Mouse (Mus musculus): ENCODE data around the gene Pphln1. TPM values are rescaled to one million over a fixed set of nuclear protein-coding genes. Genes with fewer than 3 reads are reported as not detected.
A peak's percentile ranks its signal among the peaks of the same experiment; 100 is the strongest.

The Pphln1 gene
- polyA plus RNA-seq, 1 experiment from 2014 or later = 51.0 TPM

- no peak for ATAC-seq
- Histone ChIP-seq H3K4me3 (replicated peaks; ENCODE audit: low read length) (no peak overlapping the region), H3K27ac (ENCODE audit: low read length) (no peak overlapping the region), H3K36me3 (ENCODE audit: control insufficient read depth, insufficient read depth) (peaks cover 3% of the 10 kb centered on the region), H3K9me3 (ENCODE audit: control insufficient read depth, low read length) (no peaks in the 10 kb centered on the region), H3K9ac (replicated peaks; ENCODE audit: low read depth, low read length) (no peak overlapping the region), H3K27me3 (replicated peaks; ENCODE audit: control insufficient read depth, insufficient read depth, low read length) (no peaks in the 10 kb centered on the region), H3K4me1 (replicated peaks; ENCODE audit: control insufficient read depth, insufficient read depth, low read length) (no peaks in the 10 kb centered on the region), H3K4me2 (ENCODE audit: low read length) (no peak overlapping the region)
Measured at GRCm38 (mm10) chr15:93456005-93456404, 57.9 kb downstream of the Pphln1 start.

GRCm38 (mm10) chr15:93459422-93459821, 61.3 kb downstream of the Pphln1 start:
- no peak overlapping the region for H3K4me3 ChIP-seq (replicated peaks; ENCODE audit: low read length)
- 37% methylated on average over 5 of the region's 5 CpGs for WGBS
- H3K36me3 ChIP-seq (ENCODE audit: control insufficient read depth, insufficient read depth) = peaks cover 3% of the 10 kb centered on the region
- H3K4me2 ChIP-seq (ENCODE audit: low read length) = no peak overlapping the region
- H3K9ac ChIP-seq (replicated peaks; ENCODE audit: low read depth, low read length) = no peak overlapping the region
- no peak overlapping the region for H3K27ac ChIP-seq (ENCODE audit: low read length)
- H3K9me3 ChIP-seq (ENCODE audit: control insufficient read depth, low read length) = no peaks in the 10 kb centered on the region
- no peak for ATAC-seq
- H3K27me3 ChIP-seq (replicated peaks; ENCODE audit: control insufficient read depth, insufficient read depth, low read length) = no peaks in the 10 kb centered on the region
- H3K4me1 ChIP-seq (replicated peaks; ENCODE audit: control insufficient read depth, insufficient read depth, low read length) = no peaks in the 10 kb centered on the region

GRCm38 (mm10) chr15:93461066-93461465, 62.9 kb downstream of the Pphln1 start:
- no peaks in the 10 kb centered on the region for H3K27me3 ChIP-seq (replicated peaks; ENCODE audit: control insufficient read depth, insufficient read depth, low read length)
- H3K9me3 ChIP-seq (ENCODE audit: control insufficient read depth, low read length) = no peaks in the 10 kb centered on the region
- no peak overlapping the region for H3K4me3 ChIP-seq (replicated peaks; ENCODE audit: low read length)
- H3K4me1 ChIP-seq (replicated peaks; ENCODE audit: control insufficient read depth, insufficient read depth, low read length) = no peaks in the 10 kb centered on the region
- no peak for ATAC-seq
- H3K9ac ChIP-seq (replicated peaks; ENCODE audit: low read depth, low read length) = no peak overlapping the region
- H3K36me3 ChIP-seq (ENCODE audit: control insufficient read depth, insufficient read depth) = peaks cover 6% of the 10 kb centered on the region
- 94% methylated on average over 23 of the region's 23 CpGs for WGBS
- no peak overlapping the region for H3K27ac ChIP-seq (ENCODE audit: low read length)
- no peak overlapping the region for H3K4me2 ChIP-seq (ENCODE audit: low read length)

- Histone ChIP-seq H3K9ac (replicated peaks; ENCODE audit: low read depth, low read length) (no peak overlapping the region), H3K9me3 (ENCODE audit: control insufficient read depth, low read length) (no peaks in the 10 kb centered on the region), H3K4me1 (replicated peaks; ENCODE audit: control insufficient read depth, insufficient read depth, low read length) (peaks cover 7% of the 10 kb centered on the region), H3K4me2 (ENCODE audit: low read length) (no peak overlapping the region), H3K4me3 (replicated peaks; ENCODE audit: low read length) (no peak overlapping the region), H3K27me3 (replicated peaks; ENCODE audit: control insufficient read depth, insufficient read depth, low read length) (no peaks in the 10 kb centered on the region), H3K27ac (ENCODE audit: low read length) (no peak overlapping the region), H3K36me3 (ENCODE audit: control insufficient read depth, insufficient read depth) (no peaks in the 10 kb centered on the region)
- ATAC-seq = no peak
- WGBS = 24% methylated on average over 12 of the region's 12 CpGs
Measured at GRCm38 (mm10) chr15:93471651-93472050, 73.5 kb downstream of the Pphln1 start.

GRCm38 (mm10) chr15:93472089-93472488, 73.9 kb downstream of the Pphln1 start:
- Histone ChIP-seq H3K9ac (replicated peaks; ENCODE audit: low read depth, low read length) (no peak overlapping the region), H3K4me2 (ENCODE audit: low read length) (no peak overlapping the region), H3K36me3 (ENCODE audit: control insufficient read depth, insufficient read depth) (no peaks in the 10 kb centered on the region), H3K27ac (ENCODE audit: low read length) (no peak overlapping the region), H3K4me3 (replicated peaks; ENCODE audit: low read length) (no peak overlapping the region), H3K9me3 (ENCODE audit: control insufficient read depth, low read length) (no peaks in the 10 kb centered on the region), H3K27me3 (replicated peaks; ENCODE audit: control insufficient read depth, insufficient read depth, low read length) (no peaks in the 10 kb centered on the region), H3K4me1 (replicated peaks; ENCODE audit: control insufficient read depth, insufficient read depth, low read length) (peaks cover 7% of the 10 kb centered on the region)
- 6% methylated on average over 1 of the region's 1 CpGs for WGBS
- no peak for ATAC-seq

GRCm38 (mm10) chr15:93474277-93474676, 76.1 kb downstream of the Pphln1 start:
- Histone ChIP-seq H3K27ac (ENCODE audit: low read length) (no peak overlapping the region), H3K4me2 (ENCODE audit: low read length) (no peak overlapping the region), H3K36me3 (ENCODE audit: control insufficient read depth, insufficient read depth) (no peaks in the 10 kb centered on the region), H3K4me3 (replicated peaks; ENCODE audit: low read length) (no peak overlapping the region), H3K4me1 (replicated peaks; ENCODE audit: control insufficient read depth, insufficient read depth, low read length) (peaks cover 7% of the 10 kb centered on the region), H3K27me3 (replicated peaks; ENCODE audit: control insufficient read depth, insufficient read depth, low read length) (no peaks in the 10 kb centered on the region), H3K9ac (replicated peaks; ENCODE audit: low read depth, low read length) (no peak overlapping the region), H3K9me3 (ENCODE audit: control insufficient read depth, low read length) (no peaks in the 10 kb centered on the region)
- ATAC-seq = no peak
- 91% methylated on average over 3 of the region's 3 CpGs for WGBS

GRCm38 (mm10) chr15:93475688-93476087, 77.5 kb downstream of the Pphln1 start:
- H3K4me1 ChIP-seq (replicated peaks; ENCODE audit: control insufficient read depth, insufficient read depth, low read length) = peaks cover 7% of the 10 kb centered on the region
- H3K9me3 ChIP-seq (ENCODE audit: control insufficient read depth, low read length) = no peaks in the 10 kb centered on the region
- H3K27me3 ChIP-seq (replicated peaks; ENCODE audit: control insufficient read depth, insufficient read depth, low read length) = no peaks in the 10 kb centered on the region
- WGBS = 79% methylated on average over 8 of the region's 8 CpGs
- no peaks in the 10 kb centered on the region for H3K36me3 ChIP-seq (ENCODE audit: control insufficient read depth, insufficient read depth)
- H3K27ac ChIP-seq (ENCODE audit: low read length) = no peak overlapping the region
- ATAC-seq = no peak
- H3K9ac ChIP-seq (replicated peaks; ENCODE audit: low read depth, low read length) = no peak overlapping the region
- H3K4me3 ChIP-seq (replicated peaks; ENCODE audit: low read length) = no peak overlapping the region
- H3K4me2 ChIP-seq (ENCODE audit: low read length) = no peak overlapping the region

GRCm38 (mm10) chr15:93477729-93478128, 79.6 kb downstream of the Pphln1 start:
- ATAC-seq = no peak
- 77% methylated on average over 4 of the region's 4 CpGs for WGBS
- no peaks in the 10 kb centered on the region for H3K9me3 ChIP-seq (ENCODE audit: control insufficient read depth, low read length)

GRCm38 (mm10) chr15:93478676-93479075, 80.5 kb downstream of the Pphln1 start:
- H3K27ac ChIP-seq (ENCODE audit: low read length) = peak overlapping the region; percentile 41; the same call in 1 of the 2 replicates
- no peaks in the 10 kb centered on the region for H3K4me1 ChIP-seq (replicated peaks; ENCODE audit: control insufficient read depth, insufficient read depth, low read length)
- H3K36me3 ChIP-seq (ENCODE audit: control insufficient read depth, insufficient read depth) = no peaks in the 10 kb centered on the region
- 88% methylated on average over 3 of the region's 3 CpGs for WGBS
- H3K27me3 ChIP-seq (replicated peaks; ENCODE audit: control insufficient read depth, insufficient read depth, low read length) = no peaks in the 10 kb centered on the region
- H3K4me2 ChIP-seq (ENCODE audit: low read length) = no peak overlapping the region
- no peaks in the 10 kb centered on the region for H3K9me3 ChIP-seq (ENCODE audit: control insufficient read depth, low read length)
- no peak overlapping the region for H3K9ac ChIP-seq (replicated peaks; ENCODE audit: low read depth, low read length)
- no peak for ATAC-seq
- no peak overlapping the region for H3K4me3 ChIP-seq (replicated peaks; ENCODE audit: low read length)

More at GRCm38 (mm10) chr15:93477729-93478128, 79.6 kb downstream of the Pphln1 start:
- Histone ChIP-seq H3K36me3 (ENCODE audit: control insufficient read depth, insufficient read depth) (no peaks in the 10 kb centered on the region), H3K4me3 (replicated peaks; ENCODE audit: low read length) (no peak overlapping the region), H3K27me3 (replicated peaks; ENCODE audit: control insufficient read depth, insufficient read depth, low read length) (no peaks in the 10 kb centered on the region), H3K4me2 (ENCODE audit: low read length) (no peak overlapping the region), H3K9ac (replicated peaks; ENCODE audit: low read depth, low read length) (no peak overlapping the region), H3K27ac (ENCODE audit: low read length) (no peak overlapping the region), H3K4me1 (replicated peaks; ENCODE audit: control insufficient read depth, insufficient read depth, low read length) (no peaks in the 10 kb centered on the region)

- H3K4me1 ChIP-seq (replicated peaks; ENCODE audit: control insufficient read depth, insufficient read depth, low read length) = no peaks in the 10 kb centered on the region
- peak; percentile 88 for ATAC-seq
- 9% methylated on average over 4 of the region's 4 CpGs for WGBS
- no peak overlapping the region for H3K4me2 ChIP-seq (ENCODE audit: low read length)
- no peak overlapping the region for H3K4me3 ChIP-seq (replicated peaks; ENCODE audit: low read length)
- no peak overlapping the region for H3K9ac ChIP-seq (replicated peaks; ENCODE audit: low read depth, low read length)
- peak overlapping the region; percentile 51; the same call in 1 of the 2 replicates for H3K27ac ChIP-seq (ENCODE audit: low read length)
- no peaks in the 10 kb centered on the region for H3K36me3 ChIP-seq (ENCODE audit: control insufficient read depth, insufficient read depth)
- no peaks in the 10 kb centered on the region for H3K27me3 ChIP-seq (replicated peaks; ENCODE audit: control insufficient read depth, insufficient read depth, low read length)
- no peaks in the 10 kb centered on the region for H3K9me3 ChIP-seq (ENCODE audit: control insufficient read depth, low read length)
Measured at GRCm38 (mm10) chr15:93479445-93479844, 81.3 kb downstream of the Pphln1 start.

Data from forebrain, embryonic 16.5 days (tissue).